Mouse (Mus musculus) testis, postnatal 14 days (tissue): ENCODE measurements around the gene Gatd1.
"Not testable (repeated sequence)": the region's sequence is repeated elsewhere in the genome, so short reads cannot be mapped to it uniquely, and the experiment has no call there.

ENCODE experiments used
- DNase-seq: peaks from one replicate; pipeline ENCODE4 v3.0.0; 2021; ENCODE audit warnings: low spot score

The Gatd1 gene

DNA sequence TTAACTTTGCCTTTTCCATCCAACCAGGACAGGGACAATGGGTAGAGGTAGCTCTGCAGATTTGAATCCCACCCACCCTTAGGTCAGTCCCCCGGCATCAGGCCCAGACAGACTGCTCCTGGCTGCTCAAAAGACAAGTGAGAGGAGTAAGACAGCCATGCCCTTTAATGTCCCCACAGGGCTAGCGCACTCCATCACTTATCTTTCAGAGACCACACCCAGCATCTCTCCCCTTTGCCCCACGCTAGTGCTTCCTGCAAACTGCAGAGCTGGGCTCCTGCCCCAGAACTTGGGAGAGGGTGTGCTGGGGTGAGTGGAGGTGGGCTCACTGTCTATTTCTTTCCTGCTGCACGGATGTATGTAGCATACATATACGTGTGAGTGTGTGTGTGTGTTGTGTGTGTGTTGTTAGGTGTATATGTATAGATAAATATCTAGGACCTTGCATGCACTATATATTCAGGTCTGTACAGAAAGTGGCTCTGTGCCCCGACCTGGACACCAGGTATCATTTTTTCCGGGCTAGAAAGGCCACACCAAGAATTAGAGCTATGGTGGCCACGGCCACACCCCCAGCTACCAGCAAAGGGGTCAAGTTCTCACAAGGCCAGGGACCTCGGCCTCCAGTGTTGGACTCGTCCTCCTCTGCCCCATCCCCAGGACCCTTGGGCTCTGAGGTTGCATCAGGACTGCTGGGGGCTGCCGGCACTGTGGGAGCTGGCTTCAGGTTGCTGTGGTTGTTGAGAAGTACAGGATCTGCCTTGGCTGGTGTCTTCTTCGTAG is 13.2 kb upstream of the Gatd1 start:
- no peak for DNase-seq

GRCm38 (mm10) chr7:141423811-141424210 is 9.9 kb upstream of the Gatd1 start:
- no peak for DNase-seq

GRCm38 (mm10) chr7:141420030-141420702 is 6.2 kb upstream of the Gatd1 start:
- no peak for DNase-seq

- no peak for DNase-seq
Observed at GRCm38 (mm10) chr7:141418970-141419369, 5.0 kb upstream of the Gatd1 start.

DNA sequence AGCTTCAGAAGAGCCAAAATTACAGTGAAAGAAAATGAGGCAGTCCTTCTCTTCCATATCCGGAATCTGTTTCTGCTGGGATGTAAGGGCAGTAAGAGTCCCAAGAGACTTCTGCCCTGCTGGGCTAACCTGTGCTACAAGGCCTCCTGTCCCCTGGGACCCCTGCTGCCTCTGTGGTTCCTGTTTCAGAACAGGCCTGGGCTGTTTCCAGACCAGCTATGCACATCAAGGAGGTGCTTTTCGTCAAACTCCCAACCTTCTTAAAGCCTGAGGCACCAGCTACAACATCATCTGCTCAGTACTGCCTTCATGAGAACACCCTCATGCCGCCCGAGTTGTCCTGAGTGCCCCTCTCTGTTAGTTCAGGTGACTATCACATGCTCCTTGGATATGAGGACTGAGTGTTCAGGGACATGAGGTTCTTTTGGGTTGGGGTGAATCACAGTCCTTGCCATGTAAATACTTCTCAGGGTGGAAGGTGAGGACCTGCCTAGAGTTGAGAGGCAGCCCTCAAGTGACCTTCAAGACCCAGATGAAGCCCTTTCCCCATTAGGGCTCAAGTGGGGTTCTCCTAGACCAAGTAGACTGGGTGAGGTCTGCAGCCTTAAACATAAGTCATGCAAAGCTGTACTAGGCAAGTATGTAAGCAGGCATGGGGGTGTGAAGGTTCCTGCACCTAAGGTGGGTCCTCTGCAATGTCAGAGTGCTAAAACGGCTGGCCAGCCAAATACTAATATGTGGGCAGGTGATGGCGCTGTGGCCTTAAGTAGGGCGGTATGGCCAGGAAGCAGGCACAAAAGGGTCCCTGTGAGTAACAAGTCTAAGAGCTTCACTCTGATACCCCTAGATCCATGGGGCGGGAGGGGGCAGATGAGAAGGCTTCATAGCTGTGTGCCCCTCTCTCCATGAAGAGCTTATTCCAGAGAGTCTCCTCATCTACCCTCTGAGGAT is 4.1 kb upstream of the Gatd1 start:
- no peak for DNase-seq

GRCm38 (mm10) chr7:141416144-141416841 is 2.4 kb upstream of the Gatd1 start:
- DNase-seq = no peak

GRCm38 (mm10) chr7:141413331-141413730 is 605 bp downstream of the Gatd1 start:
- DNase-seq = no peak

DNA sequence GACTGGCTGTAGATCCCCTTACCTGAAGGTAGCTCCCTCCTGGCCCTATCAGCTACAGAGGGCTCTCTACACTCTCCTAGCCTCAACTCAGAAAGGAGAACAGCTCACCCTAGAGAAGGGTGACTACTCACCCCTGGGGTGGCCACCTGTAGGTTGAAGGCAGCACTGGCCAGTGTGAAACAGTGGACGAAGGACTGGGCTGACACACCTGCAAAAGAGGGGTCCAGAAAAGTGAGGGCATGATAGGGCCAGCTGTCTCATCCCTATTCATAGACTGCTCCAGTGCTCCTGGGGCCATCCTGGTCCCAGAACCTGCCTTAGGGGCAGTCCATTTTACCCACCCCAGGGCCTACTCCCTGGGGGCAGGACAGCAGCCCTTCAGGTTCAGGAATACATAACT is 2.3 kb downstream of the Gatd1 start:
- DNase-seq = no peak

DNA sequence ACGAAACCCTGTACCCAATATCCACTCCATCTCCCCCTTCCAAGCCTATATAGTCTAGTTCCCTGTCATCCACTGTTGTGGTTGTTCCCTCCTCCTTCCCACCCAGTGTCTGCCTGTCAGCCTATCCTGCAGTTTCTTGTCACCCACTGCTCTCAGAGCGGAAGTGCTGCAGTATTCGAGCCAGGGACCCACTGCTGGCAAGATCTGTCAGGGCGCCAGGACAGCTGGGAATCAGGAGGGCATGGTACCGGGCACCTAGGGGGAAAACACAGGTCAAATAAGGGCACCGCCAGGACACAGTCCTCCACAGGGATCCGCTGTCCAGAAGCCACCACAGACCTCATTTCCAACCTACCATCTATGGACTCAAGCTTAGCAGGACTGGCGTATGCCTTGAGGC is 3.3 kb downstream of the Gatd1 start:
- no peak for DNase-seq

- peak; percentile 65 for DNase-seq
Observed at GRCm38 (mm10) chr7:141408833-141409232, 5.1 kb downstream of the Gatd1 start.

GRCm38 (mm10) chr7:141407670-141408069 is 6.3 kb downstream of the Gatd1 start:
- not testable (repeated sequence) for DNase-seq

- DNase-seq = no peak
Observed at GRCm38 (mm10) chr7:141405466-141405865, 8.5 kb downstream of the Gatd1 start.

GRCm38 (mm10) chr7:141403305-141403704 is 10.6 kb downstream of the Gatd1 start:
- peak; percentile 52 for DNase-seq

DNA sequence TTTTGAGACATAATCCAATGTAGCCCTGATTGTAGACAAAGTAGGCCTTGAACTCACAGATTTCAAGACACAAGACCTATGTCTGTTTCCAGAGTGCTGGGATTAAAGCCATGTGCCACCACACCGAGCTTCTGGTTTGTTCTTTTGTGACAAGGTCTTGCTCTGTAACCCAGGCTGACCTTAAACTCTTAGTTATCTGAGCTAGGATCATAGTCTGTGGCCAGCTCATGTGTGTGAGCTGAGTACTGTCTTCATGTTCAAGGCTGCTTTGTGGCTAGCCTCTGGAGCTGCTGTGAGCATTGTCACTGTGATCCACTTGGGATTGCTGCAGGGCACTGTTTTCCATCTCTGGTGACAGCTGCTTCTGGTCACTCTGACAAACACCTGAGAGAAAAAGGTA is 18.6 kb downstream of the Gatd1 start:
- no peak for DNase-seq

- DNase-seq = peak; percentile 72
Observed at GRCm38 (mm10) chr7:141394771-141395170, 19.2 kb downstream of the Gatd1 start.

GRCm38 (mm10) chr7:141394158-141394557 is 19.8 kb downstream of the Gatd1 start:
- DNase-seq = no peak

GRCm38 (mm10) chr7:141392552-141393222 is 21.2 kb downstream of the Gatd1 start:
- no peak for DNase-seq

- peak; percentile 95 for DNase-seq
Observed at GRCm38 (mm10) chr7:141391625-141392551, 22.0 kb downstream of the Gatd1 start, which contains the start of gene Taldo1. Taldo1 (plus strand) TSS chr7:141392199.

GRCm38 (mm10) chr7:141390326-141391259 is 23.3 kb downstream of the Gatd1 start:
- DNase-seq = no peak
